Mouse (Mus musculus) E14TG2a.4 (cell line): ENCODE results near the gene Ddx42.

Experiments
- H3K27me3 ChIP-seq: 2 replicates; pipeline ENCODE4 v1.6.1; 2014; ENCODE audit warnings: low read length, control low read depth; ENCODE audit not compliant: insufficient read depth
- H3K36me3 ChIP-seq: 2 replicates; pipeline ENCODE4 v1.6.1; 2014; ENCODE audit warnings: low read length, control low read depth; ENCODE audit not compliant: insufficient read depth
- H3K4me1 ChIP-seq: replicated peaks from 2 replicates; pipeline ENCODE4 v1.6.1; 2014; ENCODE audit warnings: low read depth, low read length, control low read depth
- H3K4me3 ChIP-seq: replicated peaks from 2 replicates; pipeline ENCODE4 v1.5.1; 2014; ENCODE audit warnings: mild to moderate bottlenecking, low read length
- H3K9me3 ChIP-seq: 2 replicates; pipeline ENCODE4 v1.6.1; 2014; ENCODE audit warnings: low read length, control low read depth
- CTCF ChIP-seq: conservative IDR thresholded peaks from 2 replicates; pipeline ENCODE4 v1.5.1; 2014; ENCODE audit warnings: low read length
- NANOG ChIP-seq: IDR thresholded peaks from 2 replicates; pipeline ENCODE4 v1.6.1; 2014; ENCODE audit warnings: borderline replicate concordance, low read length, mixed read lengths
- POU5F1 ChIP-seq: IDR thresholded peaks from 2 replicates; pipeline ENCODE4 v1.6.1; 2014; ENCODE audit warnings: low read length, borderline replicate concordance

Gene Ddx42

DNA sequence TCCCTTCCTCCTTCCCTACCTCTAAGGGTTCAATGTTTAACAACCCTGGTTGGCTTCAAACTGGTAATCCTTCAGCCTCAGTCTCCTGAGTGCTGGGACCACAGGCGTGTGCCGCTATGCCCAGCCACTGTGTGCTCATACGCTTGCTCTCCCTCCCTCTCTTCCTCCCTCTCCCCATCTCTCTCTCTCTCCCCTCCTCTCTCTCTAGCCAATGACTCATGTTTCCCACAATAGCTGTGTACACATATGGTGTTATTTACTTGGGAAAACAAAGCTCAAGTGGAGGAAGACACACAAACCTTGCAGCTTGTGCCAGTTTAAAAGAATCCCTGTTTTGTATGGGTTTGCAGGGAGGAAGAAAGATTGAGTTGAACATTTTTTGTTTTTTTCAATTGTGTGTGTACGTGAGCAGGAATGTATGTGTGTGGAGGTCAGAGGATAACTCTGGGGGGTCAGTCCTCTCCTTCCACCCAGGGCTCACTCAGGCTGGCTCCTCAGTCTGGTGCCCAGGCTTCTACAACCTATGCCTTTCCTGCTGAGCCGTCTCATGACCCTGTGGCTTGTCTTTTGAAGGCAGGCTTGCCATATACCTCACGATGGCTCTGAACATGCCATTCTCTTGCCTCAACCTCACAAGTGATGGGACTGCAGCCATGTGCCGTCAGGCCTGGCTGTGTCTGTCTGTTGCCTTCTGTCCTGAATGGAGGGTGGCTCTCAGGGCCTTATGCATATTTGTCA lies 36.8 kb upstream of the Ddx42 start:
- Histone ChIP-seq H3K9me3 (no peaks in the 10 kb centered on the region), H3K27me3 (no peaks in the 10 kb centered on the region)
- TF ChIP-seq CTCF = no peak
- TF ChIP-seq POU5F1 = no peak
- no peak for TF ChIP-seq NANOG

GRCm38 (mm10) chr11:106180449-106180801 lies 36.3 kb upstream of the Ddx42 start:
- Histone ChIP-seq H3K36me3 (peaks cover 27% of the 10 kb centered on the region), H3K9me3 (no peaks in the 10 kb centered on the region), H3K4me3 (no peak overlapping the region), H3K4me1 (no peaks in the 10 kb centered on the region), H3K27me3 (no peaks in the 10 kb centered on the region)
- TF ChIP-seq CTCF = no peak
- no peak for TF ChIP-seq NANOG
- no peak for TF ChIP-seq POU5F1

More for the DNA sequence above, 36.8 kb upstream of the Ddx42 start:
- Histone ChIP-seq H3K4me3 (no peak overlapping the region), H3K36me3 (peaks cover 23% of the 10 kb centered on the region), H3K4me1 (no peaks in the 10 kb centered on the region)

- H3K4me1 ChIP-seq = peaks cover 27% of the 10 kb centered on the region
- no peaks in the 10 kb centered on the region for H3K9me3 ChIP-seq
- H3K36me3 ChIP-seq = peaks cover 29% of the 10 kb centered on the region
- H3K4me3 ChIP-seq = no peak overlapping the region
- TF ChIP-seq CTCF = no peak
- no peaks in the 10 kb centered on the region for H3K27me3 ChIP-seq
Observed at GRCm38 (mm10) chr11:106187326-106187725, 29.4 kb upstream of the Ddx42 start.

GRCm38 (mm10) chr11:106191716-106192115 lies 25.0 kb upstream of the Ddx42 start:
- no peaks in the 10 kb centered on the region for H3K9me3 ChIP-seq
- no peaks in the 10 kb centered on the region for H3K27me3 ChIP-seq
- peaks cover 45% of the 10 kb centered on the region for H3K4me1 ChIP-seq
- TF ChIP-seq NANOG = no peak
- no peak for TF ChIP-seq CTCF
- TF ChIP-seq POU5F1 = no peak
- H3K4me3 ChIP-seq = no peak overlapping the region
- H3K36me3 ChIP-seq = peaks cover 13% of the 10 kb centered on the region

- H3K9me3 ChIP-seq = no peaks in the 10 kb centered on the region
- peaks cover 17% of the 10 kb centered on the region for H3K36me3 ChIP-seq
Observed at GRCm38 (mm10) chr11:106192241-106192640, 24.5 kb upstream of the Ddx42 start.

GRCm38 (mm10) chr11:106192657-106193370 lies 23.9 kb upstream of the Ddx42 start:
- Histone ChIP-seq H3K4me1 (peaks cover 34% of the 10 kb centered on the region), H3K4me3 (peak overlapping the region; percentile 96), H3K9me3 (no peaks in the 10 kb centered on the region), H3K27me3 (no peaks in the 10 kb centered on the region), H3K36me3 (peaks cover 23% of the 10 kb centered on the region)
- TF ChIP-seq POU5F1 = no peak
- TF ChIP-seq CTCF = no peak
- TF ChIP-seq NANOG = no peak

More at GRCm38 (mm10) chr11:106192241-106192640, 24.5 kb upstream of the Ddx42 start:
- no peak for TF ChIP-seq NANOG
- TF ChIP-seq CTCF = no peak
- no peak for TF ChIP-seq POU5F1
- peak overlapping the region; percentile 96 for H3K4me3 ChIP-seq
- no peaks in the 10 kb centered on the region for H3K27me3 ChIP-seq
- H3K4me1 ChIP-seq = peaks cover 40% of the 10 kb centered on the region

GRCm38 (mm10) chr11:106193371-106194154 lies 23.2 kb upstream of the Ddx42 start:
- Histone ChIP-seq H3K27me3 (no peaks in the 10 kb centered on the region), H3K9me3 (no peaks in the 10 kb centered on the region), H3K4me3 (peak overlapping the region; percentile 96), H3K36me3 (peaks cover 30% of the 10 kb centered on the region), H3K4me1 (peaks cover 31% of the 10 kb centered on the region)
- TF ChIP-seq POU5F1 = no peak
- no peak for TF ChIP-seq CTCF
- TF ChIP-seq NANOG = no peak

DNA sequence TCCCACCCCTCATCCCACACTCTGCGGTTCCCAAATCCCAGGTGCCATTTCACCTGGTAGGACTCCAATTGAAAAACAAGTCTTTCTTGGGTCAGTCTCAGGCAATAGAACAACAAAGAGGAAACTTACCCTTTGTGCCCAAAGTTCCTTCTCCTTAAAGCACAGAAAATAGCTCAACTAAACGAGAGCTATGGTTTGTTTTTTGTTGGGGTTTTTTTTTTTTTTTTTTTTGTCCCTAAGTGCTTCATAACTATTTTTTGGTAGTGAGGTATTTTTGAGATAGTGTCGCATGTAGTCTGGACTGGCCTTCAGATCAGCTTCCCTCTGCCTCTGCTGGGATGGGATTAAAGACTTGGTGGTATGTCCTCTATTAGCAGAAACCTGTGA lies 22.6 kb upstream of the Ddx42 start:
- no peaks in the 10 kb centered on the region for H3K27me3 ChIP-seq

More for the DNA sequence above, 22.6 kb upstream of the Ddx42 start:
- peaks cover 28% of the 10 kb centered on the region for H3K4me1 ChIP-seq
- TF ChIP-seq POU5F1 (no peak), CTCF (no peak), NANOG (no peak)
- H3K36me3 ChIP-seq = peaks cover 32% of the 10 kb centered on the region
- H3K4me3 ChIP-seq = peak overlapping the region; percentile 96
- no peaks in the 10 kb centered on the region for H3K9me3 ChIP-seq
